Mouse (Mus musculus): ENCODE results near the gene Krt9. TPM values are rescaled to one million over a fixed set of nuclear protein-coding genes. Genes with fewer than 3 reads are reported as not detected.

Krt9 gene
- polyA plus RNA-seq, 1 experiment from 2014 or later: not detected

GRCm38 (mm10) chr11:100179260-100179659 is 13.8 kb downstream of the Krt9 start:
- H3K9me3 ChIP-seq: no peaks in the 10 kb centered on the region
- H3K4me3 ChIP-seq: no peak overlapping the region
- H3K4me2 ChIP-seq: no peak overlapping the region
- no peaks in the 10 kb centered on the region for H3K4me1 ChIP-seq (replicated peaks)
- H3K9ac ChIP-seq: no peak overlapping the region
- no peaks in the 10 kb centered on the region for H3K36me3 ChIP-seq
- H3K27me3 ChIP-seq: no peaks in the 10 kb centered on the region
- H3K27ac ChIP-seq (replicated peaks): no peak overlapping the region
- 83% methylated on average over 3 of the region's 3 CpGs for WGBS
- ATAC-seq (ENCODE audit: low FRiP score, low read depth): no peak

- no peak overlapping the region for H3K4me3 ChIP-seq
- H3K4me1 ChIP-seq (replicated peaks): no peaks in the 10 kb centered on the region
- H3K9ac ChIP-seq: no peak overlapping the region
- no peak for ATAC-seq (ENCODE audit: low FRiP score, low read depth)
- no peaks in the 10 kb centered on the region for H3K27me3 ChIP-seq
- H3K9me3 ChIP-seq: no peaks in the 10 kb centered on the region
- 64% methylated on average over 5 of the region's 5 CpGs for WGBS
- H3K27ac ChIP-seq (replicated peaks): no peak overlapping the region
- no peak overlapping the region for H3K4me2 ChIP-seq
- H3K36me3 ChIP-seq: no peaks in the 10 kb centered on the region
These were observed 14.7 kb downstream of the Krt9 start for GRCm38 (mm10) chr11:100178307-100178706.

- no peaks in the 10 kb centered on the region for H3K27me3 ChIP-seq
- no peak overlapping the region for H3K4me2 ChIP-seq
- no peak overlapping the region for H3K4me3 ChIP-seq
- no peaks in the 10 kb centered on the region for H3K9me3 ChIP-seq
- no peak for ATAC-seq (ENCODE audit: low FRiP score, low read depth)
- no peaks in the 10 kb centered on the region for H3K4me1 ChIP-seq (replicated peaks)
- WGBS: 81% methylated on average over 9 of the region's 9 CpGs
- no peak overlapping the region for H3K9ac ChIP-seq
- no peaks in the 10 kb centered on the region for H3K36me3 ChIP-seq
- no peak overlapping the region for H3K27ac ChIP-seq (replicated peaks)
These were observed 16.3 kb downstream of the Krt9 start for GRCm38 (mm10) chr11:100176791-100177190.

- Histone ChIP-seq H3K4me2 (no peak overlapping the region), H3K27ac (replicated peaks) (no peak overlapping the region), H3K9ac (no peak overlapping the region), H3K9me3 (no peaks in the 10 kb centered on the region), H3K27me3 (no peaks in the 10 kb centered on the region), H3K36me3 (no peaks in the 10 kb centered on the region), H3K4me1 (replicated peaks) (no peaks in the 10 kb centered on the region), H3K4me3 (no peak overlapping the region)
- WGBS: 34% methylated on average over 14 of the region's 14 CpGs
- ATAC-seq (ENCODE audit: low FRiP score, low read depth): no peak
These were observed 24.0 kb downstream of the Krt9 start for GRCm38 (mm10) chr11:100168765-100169762.

GRCm38 (mm10) chr11:100168071-100168470 is 25.0 kb downstream of the Krt9 start:
- H3K9me3 ChIP-seq: no peaks in the 10 kb centered on the region
- H3K9ac ChIP-seq: no peak overlapping the region
- no peak overlapping the region for H3K4me2 ChIP-seq
- H3K4me3 ChIP-seq: no peak overlapping the region
- no peaks in the 10 kb centered on the region for H3K36me3 ChIP-seq
- H3K4me1 ChIP-seq (replicated peaks): no peaks in the 10 kb centered on the region
- no peak for ATAC-seq (ENCODE audit: low FRiP score, low read depth)
- H3K27ac ChIP-seq (replicated peaks): no peak overlapping the region
- WGBS: 84% methylated on average over 8 of the region's 8 CpGs
- H3K27me3 ChIP-seq: no peaks in the 10 kb centered on the region

GRCm38 (mm10) chr11:100164392-100164791 is 28.7 kb downstream of the Krt9 start:
- no peaks in the 10 kb centered on the region for H3K27me3 ChIP-seq
- H3K36me3 ChIP-seq: no peaks in the 10 kb centered on the region
- no peak for ATAC-seq (ENCODE audit: low FRiP score, low read depth)
- H3K4me3 ChIP-seq: no peak overlapping the region
- H3K4me2 ChIP-seq: no peak overlapping the region
- no peaks in the 10 kb centered on the region for H3K4me1 ChIP-seq (replicated peaks)
- no peak overlapping the region for H3K9ac ChIP-seq
- WGBS: 69% methylated on average over 7 of the region's 7 CpGs
- no peaks in the 10 kb centered on the region for H3K9me3 ChIP-seq
- no peak overlapping the region for H3K27ac ChIP-seq (replicated peaks)

GRCm38 (mm10) chr11:100157908-100158477 is 35.1 kb downstream of the Krt9 start:
- no peaks in the 10 kb centered on the region for H3K27me3 ChIP-seq
- no peaks in the 10 kb centered on the region for H3K36me3 ChIP-seq
- no peaks in the 10 kb centered on the region for H3K9me3 ChIP-seq
- WGBS: 72% methylated on average over 6 of the region's 6 CpGs
- ATAC-seq (ENCODE audit: low FRiP score, low read depth): no peak
- H3K4me2 ChIP-seq: no peak overlapping the region
- H3K4me1 ChIP-seq (replicated peaks): no peaks in the 10 kb centered on the region
- no peak overlapping the region for H3K9ac ChIP-seq
- no peak overlapping the region for H3K4me3 ChIP-seq
- no peak overlapping the region for H3K27ac ChIP-seq (replicated peaks)

GRCm38 (mm10) chr11:100157331-100157730 is 35.7 kb downstream of the Krt9 start:
- H3K36me3 ChIP-seq: no peaks in the 10 kb centered on the region
- no peaks in the 10 kb centered on the region for H3K9me3 ChIP-seq
- WGBS: 89% methylated on average over 3 of the region's 3 CpGs
- no peak overlapping the region for H3K9ac ChIP-seq
- ATAC-seq (ENCODE audit: low FRiP score, low read depth): no peak
- no peaks in the 10 kb centered on the region for H3K4me1 ChIP-seq (replicated peaks)
- H3K27ac ChIP-seq (replicated peaks): no peak overlapping the region
- H3K4me3 ChIP-seq: no peak overlapping the region
- no peaks in the 10 kb centered on the region for H3K27me3 ChIP-seq
- H3K4me2 ChIP-seq: no peak overlapping the region

GRCm38 (mm10) chr11:100155497-100156255 is 37.4 kb downstream of the Krt9 start:
- no peak overlapping the region for H3K4me3 ChIP-seq
- ATAC-seq (ENCODE audit: low FRiP score, low read depth): no peak
- H3K27me3 ChIP-seq: no peaks in the 10 kb centered on the region
- H3K4me1 ChIP-seq (replicated peaks): no peaks in the 10 kb centered on the region
- no peak overlapping the region for H3K9ac ChIP-seq
- 69% methylated on average over 8 of the region's 8 CpGs for WGBS
- H3K9me3 ChIP-seq: no peaks in the 10 kb centered on the region
- H3K36me3 ChIP-seq: no peaks in the 10 kb centered on the region
- H3K4me2 ChIP-seq: no peak overlapping the region
- H3K27ac ChIP-seq (replicated peaks): no peak overlapping the region

- WGBS: 45% methylated on average over 9 of the region's 9 CpGs
- H3K36me3 ChIP-seq: no peaks in the 10 kb centered on the region
- H3K27ac ChIP-seq (replicated peaks): no peak within 1 kb of the TSS
- ATAC-seq (ENCODE audit: low FRiP score, low read depth): no peak
- peaks cover 13% of the 10 kb centered on the region for H3K4me1 ChIP-seq (replicated peaks)
- no peak within 1 kb of the TSS for H3K9ac ChIP-seq
- H3K27me3 ChIP-seq: peaks cover 31% of the 10 kb centered on the region
- H3K4me3 ChIP-seq: no peak within 1 kb of the TSS
- no peaks in the 10 kb centered on the region for H3K9me3 ChIP-seq
- no peak within 1 kb of the TSS for H3K4me2 ChIP-seq
These were observed 44.3 kb downstream of the Krt9 start, which contains the start of gene Krt19 for GRCm38 (mm10) chr11:100148615-100149330. TSS of gene Krt19 (minus strand) at chr11:100148665.

- no peak for ATAC-seq (ENCODE audit: low FRiP score, low read depth)
- H3K9me3 ChIP-seq: no peaks in the 10 kb centered on the region
- peaks cover 32% of the 10 kb centered on the region for H3K27me3 ChIP-seq
- H3K9ac ChIP-seq: no peak overlapping the region
- no peak overlapping the region for H3K4me3 ChIP-seq
- no peak overlapping the region for H3K27ac ChIP-seq (replicated peaks)
- H3K4me1 ChIP-seq (replicated peaks): peaks cover 13% of the 10 kb centered on the region
- no peaks in the 10 kb centered on the region for H3K36me3 ChIP-seq
- no peak overlapping the region for H3K4me2 ChIP-seq
- 80% methylated on average over 5 of the region's 5 CpGs for WGBS
These were observed 45.3 kb downstream of the Krt9 start for GRCm38 (mm10) chr11:100147566-100148353.
